Mouse (Mus musculus): Measurements from ENCODE around the gene BC049730. TPM values are rescaled to one million over a fixed set of nuclear protein-coding genes. Genes with fewer than 3 reads are reported as not detected.

The BC049730 gene
- polyA plus RNA-seq, 1 experiment from 2014 or later: not detected

GRCm38 (mm10) chr7:24735970-24736670, 27.1 kb downstream of the BC049730 start:
- Histone ChIP-seq H3K27ac (no peak overlapping the region), H3K4me3 (ENCODE audit: inconsistent target) (no peak overlapping the region), H3K36me3 (ENCODE audit: inconsistent target) (no peaks in the 10 kb centered on the region), H3K79me2 (ENCODE audit: inconsistent target) (no peaks in the 10 kb centered on the region)
- 15% methylated on average over 17 of the region's 17 CpGs for WGBS (ENCODE audit: missing documents)

- Histone ChIP-seq H3K4me3 (ENCODE audit: inconsistent target) (no peak overlapping the region), H3K27ac (no peak overlapping the region), H3K79me2 (ENCODE audit: inconsistent target) (no peaks in the 10 kb centered on the region), H3K36me3 (ENCODE audit: inconsistent target) (no peaks in the 10 kb centered on the region)
- 50% methylated on average over 4 of the region's 4 CpGs for WGBS (ENCODE audit: missing documents)
These were observed 41.7 kb downstream of the BC049730 start for GRCm38 (mm10) chr7:24750695-24751094.

- Histone ChIP-seq H3K4me3 (ENCODE audit: inconsistent target) (no peak overlapping the region), H3K79me2 (ENCODE audit: inconsistent target) (no peaks in the 10 kb centered on the region), H3K36me3 (ENCODE audit: inconsistent target) (no peaks in the 10 kb centered on the region), H3K27ac (no peak overlapping the region)
- WGBS (ENCODE audit: missing documents): 100% methylated on average over 2 of the region's 2 CpGs
These were observed 42.6 kb downstream of the BC049730 start for GRCm38 (mm10) chr7:24751610-24752009.

- Histone ChIP-seq H3K36me3 (ENCODE audit: inconsistent target) (no peaks in the 10 kb centered on the region), H3K27ac (no peak overlapping the region), H3K4me3 (ENCODE audit: inconsistent target) (no peak overlapping the region), H3K79me2 (ENCODE audit: inconsistent target) (no peaks in the 10 kb centered on the region)
- WGBS (ENCODE audit: missing documents): 11% methylated on average over 5 of the region's 5 CpGs
These were observed 44.4 kb downstream of the BC049730 start for GRCm38 (mm10) chr7:24753476-24753875.

- Histone ChIP-seq H3K4me3 (ENCODE audit: inconsistent target) (no peak overlapping the region), H3K27ac (no peak overlapping the region), H3K36me3 (ENCODE audit: inconsistent target) (no peaks in the 10 kb centered on the region), H3K79me2 (ENCODE audit: inconsistent target) (no peaks in the 10 kb centered on the region)
- 17% methylated on average over 1 of the region's 1 CpGs for WGBS (ENCODE audit: missing documents)
These were observed 49.5 kb downstream of the BC049730 start for GRCm38 (mm10) chr7:24758520-24758919.

- 62% methylated on average over 6 of the region's 6 CpGs for WGBS (ENCODE audit: missing documents)
These were observed 51.2 kb downstream of the BC049730 start, which contains the start of gene Cd177 for GRCm38 (mm10) chr7:24760211-24760610. TSS of gene Cd177 (minus strand) at chr7:24760311.

GRCm38 (mm10) chr7:24761161-24761560, 52.1 kb downstream of the BC049730 start:
- Histone ChIP-seq H3K79me2 (ENCODE audit: inconsistent target) (no peaks in the 10 kb centered on the region), H3K4me3 (ENCODE audit: inconsistent target) (no peak overlapping the region), H3K27ac (no peak overlapping the region), H3K36me3 (ENCODE audit: inconsistent target) (no peaks in the 10 kb centered on the region)
- 71% methylated on average over 6 of the region's 6 CpGs for WGBS (ENCODE audit: missing documents)

More at GRCm38 (mm10) chr7:24760211-24760610, 51.2 kb downstream of the BC049730 start, which contains the start of gene Cd177:
- Histone ChIP-seq H3K36me3 (ENCODE audit: inconsistent target) (no peaks in the 10 kb centered on the region), H3K4me3 (ENCODE audit: inconsistent target) (no peak within 1 kb of the TSS), H3K27ac (no peak within 1 kb of the TSS), H3K79me2 (ENCODE audit: inconsistent target) (no peaks in the 10 kb centered on the region)

- H3K4me3 ChIP-seq (ENCODE audit: inconsistent target): no peak overlapping the region
- H3K79me2 ChIP-seq (ENCODE audit: inconsistent target): no peaks in the 10 kb centered on the region
- 93% methylated on average over 8 of the region's 8 CpGs for WGBS (ENCODE audit: missing documents)
- no peaks in the 10 kb centered on the region for H3K36me3 ChIP-seq (ENCODE audit: inconsistent target)
- H3K27ac ChIP-seq: no peak overlapping the region
These were observed 53.5 kb downstream of the BC049730 start for GRCm38 (mm10) chr7:24762574-24762973.

Other genes with a start within 250 kb of the BC049730 start
- gene Plaur, start 246.8 kb upstream of the BC049730 start, polyA plus RNA-seq (2018): 37.1 to 79.3 TPM (median 71.4 TPM) in 3 replicates
- gene Cadm4, start 227.2 kb upstream of the BC049730 start, polyA plus RNA-seq (2018): not detected in 3 replicates
- 0.60 to 3.0 TPM (median 0.77 TPM) in 3 replicates for gene Zfp428, start 202.2 kb upstream of the BC049730 start, polyA plus RNA-seq (2018)
- gene AC161166.1, start 196.8 kb upstream of the BC049730 start, polyA plus RNA-seq (2018): not detected in 3 replicates
- gene Irgq, start 178.6 kb upstream of the BC049730 start, polyA plus RNA-seq (2018): 6.1 to 11.9 TPM (median 11.5 TPM) in 3 replicates
- gene Pinlyp, start 163.1 kb upstream of the BC049730 start, polyA plus RNA-seq (2018): not detected in 3 replicates
- gene Xrcc1, start 163.0 kb upstream of the BC049730 start, polyA plus RNA-seq (2018): 26.7 to 70.1 TPM (median 46.9 TPM) in 3 replicates
- gene Ethe1, start 121.7 kb upstream of the BC049730 start, polyA plus RNA-seq (2018): 20.8 to 29.7 TPM (median 27.4 TPM) in 3 replicates
- 0.10 TPM in 1 of 3 replicates, not detected in the others for gene Zfp575, start 121.6 kb upstream of the BC049730 start, polyA plus RNA-seq (2018)
- gene Phldb3, start 98.5 kb upstream of the BC049730 start, polyA plus RNA-seq (2018): 3.0 to 4.3 TPM (median 4.0 TPM) in 3 replicates
- not detected in 3 replicates for gene Lypd3, start 72.7 kb upstream of the BC049730 start, polyA plus RNA-seq (2018)
- gene Tex101, start 32.6 kb upstream of the BC049730 start, polyA plus RNA-seq (2018): not detected in 3 replicates
- not detected in 3 replicates for gene Gm4763, start 17.7 kb downstream of the BC049730 start, polyA plus RNA-seq (2018)
- gene Cd177, start 51.1 kb downstream of the BC049730 start, polyA plus RNA-seq (2018): 0.22 to 0.49 TPM (median 0.33 TPM) in 3 replicates
- gene Ceacam10, start 68.0 kb downstream of the BC049730 start, polyA plus RNA-seq (2018): 0.85 TPM in 1 of 3 replicates, not detected in the others
- gene Gm9844, start 153.0 kb downstream of the BC049730 start, polyA plus RNA-seq (2018): 6.8 to 9.9 TPM (median 7.1 TPM) in 3 replicates
- gene Lypd4, start 160.7 kb downstream of the BC049730 start, polyA plus RNA-seq (2018): not detected in 3 replicates
- gene Dmrtc2, start 160.8 kb downstream of the BC049730 start, polyA plus RNA-seq (2018): not detected in 3 replicates
- 136 to 976 TPM (median 876 TPM) in 3 replicates for gene Rps19, start 175.1 kb downstream of the BC049730 start, polyA plus RNA-seq (2018)
- 0.44 TPM in 1 of 3 replicates, not detected in the others for gene Cd79a, start 188.1 kb downstream of the BC049730 start, polyA plus RNA-seq (2018)
- gene Arhgef1, start 193.7 kb downstream of the BC049730 start, polyA plus RNA-seq (2018): 54.7 to 102 TPM (median 79.9 TPM) in 3 replicates
- gene Gm4881, start 235.3 kb downstream of the BC049730 start, polyA plus RNA-seq (2018): not detected in 3 replicates

Measured in macrophage (primary cell).